Mouse (Mus musculus): ENCODE data around the gene Btd.

- no peak for TF ChIP-seq CTCF (IDR thresholded peaks at IDR 0.05; ENCODE audit: borderline replicate concordance, control insufficient read depth, extremely low read depth, insufficient read depth, low read length, poor library complexity)
- no peak for TF ChIP-seq POLR2A (IDR thresholded peaks at IDR 0.05; ENCODE audit: control insufficient read depth, extremely low read depth, insufficient read depth, low read length, poor library complexity)
Observed at GRCm38 (mm10) chr14:31617997-31618396, 22.8 kb upstream of the Btd start.

All from thymus, adult 2 months (tissue).